Mouse (Mus musculus): ENCODE measurements around the gene Sox30.

Gene Sox30

DNA sequence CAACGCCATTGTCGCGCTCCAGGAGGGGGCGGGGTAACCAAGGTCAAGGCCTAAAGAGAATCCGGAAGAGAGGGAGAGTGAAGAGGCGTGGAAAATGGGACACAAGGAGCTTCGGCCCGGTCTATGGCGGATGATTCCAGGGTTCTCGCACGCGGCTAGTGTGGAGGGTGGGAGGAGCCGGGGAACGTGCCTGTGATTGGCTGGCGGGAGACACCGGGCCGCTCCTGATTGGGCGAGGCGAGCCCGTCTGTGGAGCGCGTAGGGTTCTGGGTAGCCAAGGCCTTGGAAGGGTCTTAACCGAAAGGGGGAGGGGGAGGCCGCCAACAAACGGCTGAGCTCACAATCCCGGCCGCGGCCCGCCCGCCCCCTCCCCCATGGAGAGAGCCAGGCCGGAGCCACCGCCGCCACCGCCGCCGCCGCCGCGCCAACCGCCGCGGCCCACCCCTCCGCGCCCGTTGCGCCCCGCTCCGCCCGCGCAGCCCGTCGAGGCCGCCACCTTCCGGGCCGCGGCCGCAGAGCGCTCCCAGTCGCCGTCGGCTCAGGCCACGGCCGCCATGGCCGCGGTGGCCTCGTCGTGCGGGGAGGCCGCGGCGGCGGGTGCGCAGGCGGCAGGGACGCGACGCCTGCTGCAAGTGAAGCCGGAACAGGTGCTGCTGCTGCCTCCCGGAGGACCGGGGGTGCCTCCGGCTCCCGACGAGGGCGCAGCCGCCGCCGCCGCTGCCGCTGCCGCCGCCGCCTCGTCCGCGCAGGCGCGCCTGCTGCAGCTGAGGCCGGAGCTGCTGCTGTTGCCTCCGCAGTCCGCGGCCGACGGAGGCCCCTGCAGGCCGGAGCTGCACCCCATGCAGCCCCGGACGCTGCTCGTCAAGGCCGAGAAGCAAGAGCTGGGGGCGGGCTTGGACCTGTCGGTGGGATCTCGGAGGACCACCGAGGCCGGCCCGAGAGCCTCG, at the start of gene Sox30:
Sox30 (plus strand) TSS at position 365 of the 947 bp plus-strand sequence.
- WGBS: 9% methylated on average over 93 of the region's 115 CpGs

DNA sequence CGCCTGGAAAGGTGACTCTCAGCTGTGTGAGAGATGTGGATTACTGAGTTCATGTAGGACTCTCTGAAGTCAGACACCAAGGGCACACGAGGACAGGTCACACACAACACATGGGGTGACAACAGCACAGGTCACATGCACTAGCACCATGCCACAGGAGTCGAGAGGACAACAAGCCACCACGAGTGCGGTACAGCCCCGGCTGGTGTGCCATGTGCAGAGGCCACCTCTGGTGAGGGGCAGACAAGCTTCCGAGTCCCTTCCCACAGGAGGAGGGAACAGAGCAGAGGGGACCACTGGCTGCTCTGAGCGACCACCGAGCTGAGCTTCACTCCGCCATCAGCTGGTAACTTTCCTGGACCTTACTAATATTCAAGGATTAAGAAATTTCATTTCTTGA, 47.3 kb upstream of the Sox30 start:
- WGBS: 92% methylated on average over 10 of the region's 10 CpGs

DNA sequence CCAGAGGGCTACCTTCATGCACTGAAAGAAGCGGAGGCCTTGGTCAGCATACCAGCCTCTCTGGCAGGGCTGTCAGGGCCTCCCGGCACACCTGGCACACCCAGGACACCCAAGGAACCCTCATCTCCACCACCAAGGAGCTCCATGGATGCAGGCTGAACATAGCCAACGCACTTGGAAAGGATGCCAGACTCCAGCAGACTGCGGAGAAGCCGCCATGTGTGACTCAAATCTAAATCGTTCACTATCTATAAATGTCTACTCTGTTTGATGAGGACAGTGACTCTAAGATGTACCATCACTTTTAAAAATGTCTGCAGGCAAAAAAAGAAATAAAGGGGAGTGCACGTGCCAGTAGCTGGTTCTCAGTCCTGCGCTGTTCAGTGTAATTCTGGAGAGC, 42.6 kb upstream of the Sox30 start:
- 62% methylated on average over 8 of the region's 8 CpGs for WGBS

DNA sequence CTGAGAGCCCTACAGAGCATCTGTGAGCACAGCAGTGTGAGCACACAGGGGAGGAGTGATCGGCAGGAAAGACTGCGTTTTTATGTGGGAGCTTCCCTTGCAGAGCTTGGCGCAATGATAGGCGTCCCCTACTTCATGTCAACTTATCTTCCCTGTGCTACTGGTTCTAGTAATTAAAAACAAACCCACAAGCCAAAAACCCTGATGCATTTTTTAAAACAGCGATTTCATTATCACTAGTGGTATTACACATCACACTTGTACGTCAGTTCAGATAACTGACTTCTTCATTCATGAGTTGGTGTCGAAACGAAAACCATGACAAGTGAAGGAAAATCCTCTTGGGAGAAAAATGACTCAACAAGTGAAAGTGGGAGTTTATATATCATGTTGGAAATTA, 41.2 kb upstream of the Sox30 start:
- 62% methylated on average over 8 of the region's 8 CpGs for WGBS

DNA sequence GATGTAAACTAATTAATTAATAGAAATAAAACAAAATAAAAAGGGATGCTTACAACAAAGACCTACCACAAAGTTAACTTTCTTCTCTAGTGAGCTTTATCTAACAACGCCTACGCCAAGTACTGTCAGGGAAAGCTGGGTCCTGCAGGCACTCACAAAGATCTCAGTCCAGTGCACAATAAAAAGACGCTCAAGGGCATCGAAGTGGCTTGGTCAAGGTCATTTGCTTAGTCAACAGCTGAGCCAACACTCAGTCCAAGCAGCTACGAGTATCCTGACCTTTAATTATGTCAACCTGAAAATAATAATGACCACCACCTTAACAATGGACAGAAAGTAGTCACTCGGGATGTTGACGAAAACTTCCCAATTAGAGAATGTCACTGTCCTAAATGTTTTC, 37.8 kb upstream of the Sox30 start:
- WGBS: 91% methylated on average over 7 of the region's 7 CpGs

DNA sequence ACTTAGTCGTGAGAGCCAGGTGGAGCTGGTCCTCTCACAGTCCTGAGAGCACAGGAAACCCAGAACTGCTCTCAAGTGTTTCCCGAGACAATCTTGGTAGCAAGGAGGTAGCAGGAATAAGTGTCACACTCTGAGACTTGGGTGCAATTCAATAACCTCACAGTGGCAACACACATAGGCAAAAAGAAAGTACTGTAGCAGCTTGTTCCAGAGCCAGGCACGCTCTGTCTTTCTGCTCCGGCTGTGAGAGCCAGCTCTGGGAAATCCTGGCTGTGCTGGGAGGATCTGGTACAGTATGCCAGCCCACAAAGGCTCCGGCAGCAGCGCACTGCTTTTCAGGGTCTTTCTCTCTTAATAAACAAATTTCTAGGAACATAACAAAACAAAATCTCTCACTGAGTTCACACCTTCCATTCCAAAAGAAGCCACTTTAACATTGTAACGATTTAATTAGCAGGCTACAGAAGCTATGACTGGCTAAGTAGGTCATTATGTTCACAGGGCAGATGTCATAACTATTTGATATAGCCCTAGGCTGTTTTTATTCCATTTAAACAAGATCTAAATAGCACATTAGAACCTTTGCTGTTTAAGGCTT, 36.9 kb upstream of the Sox30 start:
- 21% methylated on average over 7 of the region's 7 CpGs for WGBS

DNA sequence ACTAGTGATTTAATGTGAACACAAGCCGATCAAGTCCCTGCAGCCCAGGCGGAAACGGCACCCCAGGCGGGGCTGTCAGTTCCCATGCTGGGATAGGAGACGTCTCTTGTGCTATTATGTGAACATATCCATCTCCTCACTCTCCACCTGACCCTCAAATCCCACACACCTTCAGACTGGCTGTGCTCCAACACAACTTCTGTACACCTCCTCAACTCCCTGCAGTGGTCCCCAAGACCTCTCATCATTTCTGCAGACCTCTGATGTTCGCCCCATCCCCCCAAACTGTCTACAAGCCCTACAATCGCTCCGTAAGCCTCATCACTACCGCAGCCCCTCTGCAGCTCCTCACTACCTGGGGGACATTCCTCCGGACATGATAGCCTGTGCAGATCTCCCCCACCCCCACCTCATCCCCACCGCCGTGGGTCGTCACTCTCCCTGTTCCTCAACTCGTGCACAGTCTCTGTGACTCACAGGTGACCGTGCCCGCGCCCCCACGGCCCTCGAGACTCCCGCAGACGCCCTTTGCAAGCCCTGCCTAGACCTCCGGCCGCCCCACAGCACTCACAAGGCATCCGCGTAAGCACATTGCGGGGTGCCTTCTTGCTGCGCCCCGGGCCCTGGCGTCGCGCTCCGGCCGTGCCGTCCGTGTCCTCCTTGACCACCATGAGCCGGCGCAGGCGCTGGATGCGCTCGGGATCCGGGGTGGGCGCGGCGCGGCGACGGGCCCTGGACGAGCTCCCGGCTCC, 36.0 kb upstream of the Sox30 start:
- WGBS: under 1% methylated on average over 49 of the region's 49 CpGs

DNA sequence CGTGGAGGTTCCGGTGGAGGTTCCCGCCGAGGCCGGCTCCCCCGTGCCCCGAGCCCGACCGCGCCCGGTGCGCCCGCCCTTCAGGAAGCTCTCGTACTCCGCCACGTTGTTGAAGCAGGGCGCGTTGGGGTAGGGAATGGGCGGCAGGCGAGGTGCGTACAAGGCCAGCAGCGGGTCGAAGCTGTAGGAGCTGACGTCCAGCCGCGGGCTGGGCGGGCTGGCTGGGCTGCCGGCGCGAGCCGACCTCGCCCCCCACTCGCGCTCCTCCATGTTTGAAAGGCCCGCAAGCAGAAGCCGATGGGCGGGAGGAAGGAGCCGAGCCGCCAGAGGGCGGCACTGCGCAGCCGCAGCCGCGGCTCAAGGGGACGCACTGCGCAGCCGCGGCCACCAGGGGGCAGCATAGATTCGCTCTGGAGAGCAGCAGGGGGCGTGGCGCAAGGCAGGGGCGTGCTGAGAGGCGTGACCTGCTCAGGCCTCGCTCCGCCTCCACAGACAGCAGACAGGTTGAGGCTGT, 35.4 kb upstream of the Sox30 start, which contains the start of gene Lsm11:
Lsm11 (minus strand) TSS at position 293 of the 514 bp plus-strand sequence.
- under 1% methylated on average over 55 of the region's 55 CpGs for WGBS

DNA sequence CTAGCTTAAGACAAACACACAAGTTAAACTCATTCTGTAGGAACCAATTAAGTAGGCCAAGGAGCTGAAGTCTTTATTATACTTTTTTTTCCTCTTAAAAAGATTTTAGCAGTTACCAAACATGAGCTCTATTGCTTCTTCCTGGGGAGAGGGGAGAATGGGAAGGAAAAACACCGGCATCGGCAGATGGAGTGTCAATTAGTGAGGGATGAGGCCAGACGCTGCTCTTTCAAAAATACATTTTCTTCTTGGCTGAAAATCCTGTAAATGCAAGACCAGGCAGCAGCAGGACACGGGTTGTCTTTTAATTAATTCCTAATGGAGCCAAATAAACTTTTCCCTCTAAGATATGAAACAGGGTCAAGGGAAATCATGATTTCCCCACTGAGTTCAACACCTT, 33.3 kb upstream of the Sox30 start:
- 49% methylated on average over 4 of the region's 4 CpGs for WGBS

DNA sequence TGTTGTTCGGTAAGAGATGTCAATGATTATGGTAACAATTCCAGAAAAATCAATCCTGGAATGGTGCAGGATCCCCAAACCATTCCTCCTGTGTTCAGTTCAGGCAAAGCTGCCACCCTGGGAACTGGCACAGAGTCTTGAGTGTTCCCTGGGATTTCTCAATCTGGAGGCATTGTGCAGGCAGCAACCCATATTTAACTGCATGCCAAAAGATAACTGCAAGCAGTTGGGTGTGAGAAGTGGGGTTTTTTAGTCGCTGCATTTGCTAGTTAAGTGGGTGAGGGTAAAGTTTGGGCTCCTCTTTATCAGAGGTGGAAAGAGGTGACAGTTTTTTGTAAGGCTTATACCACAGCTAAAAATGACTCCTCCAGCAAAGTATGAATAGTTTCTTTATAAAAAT, 32.6 kb upstream of the Sox30 start:
- WGBS: 45% methylated on average over 2 of the region's 2 CpGs

DNA sequence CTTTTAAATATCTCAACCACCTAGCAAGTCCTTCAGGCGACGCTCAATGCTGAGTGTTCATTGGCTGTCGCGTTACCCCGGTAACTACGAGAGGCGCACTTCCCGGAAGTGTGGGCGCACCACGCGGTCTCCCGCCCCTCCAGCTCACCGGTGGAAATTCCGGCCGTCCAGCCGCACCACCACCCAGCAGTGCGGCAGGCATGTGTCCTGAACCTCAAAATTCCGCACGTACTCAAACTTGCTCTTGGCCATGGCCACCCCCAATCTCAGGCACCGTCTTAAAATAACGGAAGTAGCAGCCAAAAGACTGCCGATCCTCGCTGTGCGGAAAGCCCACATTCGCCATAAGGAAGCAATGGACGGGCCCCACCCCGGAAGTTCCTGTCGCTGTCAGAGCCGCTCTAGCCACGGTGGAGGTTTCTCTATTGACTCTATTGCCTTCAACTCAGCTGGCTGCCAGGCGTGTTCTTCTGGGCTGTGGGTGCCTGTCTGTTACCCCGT, 24.9 kb upstream of the Sox30 start, which contains the start of gene Thg1l:
Thg1l (minus strand) TSS at position 368 of the 501 bp plus-strand sequence.
- WGBS: under 1% methylated on average over 32 of the region's 32 CpGs

DNA sequence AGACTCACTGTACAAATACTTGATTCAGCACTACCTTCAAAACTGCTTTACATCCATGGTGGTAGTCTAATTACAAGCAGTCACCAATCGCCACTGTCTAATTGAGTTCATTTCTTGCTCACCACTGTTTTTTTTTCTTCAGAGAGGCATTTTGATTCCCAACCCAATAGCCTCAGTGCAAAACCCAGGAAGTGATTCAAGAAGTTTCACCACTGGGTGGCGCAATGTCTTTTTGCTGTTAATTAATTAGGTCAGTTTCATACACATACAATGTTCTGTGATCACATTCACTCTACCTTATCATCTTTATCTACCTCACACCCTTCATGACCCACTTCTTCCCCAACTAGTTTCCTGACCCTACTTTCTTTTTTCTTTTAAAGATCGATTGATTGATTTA, 20.5 kb upstream of the Sox30 start:
- 77% methylated on average over 3 of the region's 3 CpGs for WGBS

DNA sequence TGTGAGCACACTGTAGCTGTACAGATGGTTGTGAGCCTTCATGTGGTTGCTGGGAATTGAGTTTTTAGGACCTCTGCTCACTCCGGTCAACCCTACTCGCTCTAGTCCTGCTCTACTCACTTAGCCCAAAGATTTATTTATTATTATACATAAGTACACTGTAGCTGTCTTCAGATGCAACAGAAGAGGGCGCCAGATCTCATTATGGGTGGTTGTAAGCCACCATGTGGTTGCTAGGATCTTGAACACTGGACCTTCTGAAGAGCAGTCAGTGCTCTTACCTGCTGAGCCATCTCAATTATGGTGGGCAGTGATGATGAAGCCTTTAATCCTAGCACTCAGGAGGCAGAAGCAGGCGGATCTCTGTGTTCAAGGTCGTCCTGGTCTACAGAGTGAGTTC, 20.1 kb upstream of the Sox30 start:
- whole genome bisulfite sequencing: 88% methylated on average over 5 of the region's 5 CpGs

DNA sequence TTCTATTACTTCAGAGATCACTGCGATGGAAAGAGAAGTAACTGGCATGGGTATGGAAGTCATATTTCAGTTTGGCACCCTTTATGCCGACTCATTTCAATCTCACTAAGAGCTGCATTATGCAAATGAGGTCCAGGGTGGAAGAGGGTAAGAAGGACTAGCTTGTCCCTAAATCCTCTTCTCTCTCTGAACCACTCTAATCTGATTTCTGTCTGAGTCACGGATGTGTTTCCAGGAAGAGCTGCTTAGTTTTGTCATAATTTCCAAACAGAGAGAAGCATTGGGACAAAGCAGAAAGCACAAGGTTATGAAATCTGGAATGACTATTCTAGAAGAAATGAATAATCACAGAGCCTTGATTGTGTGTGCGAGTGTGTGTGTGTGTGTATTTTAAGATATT, 13.2 kb upstream of the Sox30 start:
- WGBS: 53% methylated on average over 4 of the region's 4 CpGs

DNA sequence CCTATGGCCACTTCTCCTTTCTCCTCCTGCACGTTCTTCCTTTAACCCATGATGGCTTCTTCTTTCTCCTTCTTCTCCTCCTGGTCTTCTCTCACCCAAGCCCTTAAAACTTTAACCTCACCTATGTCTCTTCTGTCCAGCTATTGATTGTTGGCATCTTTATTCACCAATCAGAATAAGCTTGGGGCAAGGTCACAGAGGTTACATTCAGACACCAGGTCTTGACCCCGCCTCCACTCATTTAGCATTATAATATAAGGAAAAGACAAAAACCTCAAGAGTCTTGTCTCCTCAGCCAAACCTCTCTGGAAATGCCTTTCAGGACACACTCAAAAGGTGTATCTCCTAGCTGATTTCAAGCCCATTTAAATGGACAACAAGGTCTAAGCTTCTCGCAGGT, 11.6 kb upstream of the Sox30 start:
- 91% methylated on average over 3 of the region's 3 CpGs for WGBS

DNA sequence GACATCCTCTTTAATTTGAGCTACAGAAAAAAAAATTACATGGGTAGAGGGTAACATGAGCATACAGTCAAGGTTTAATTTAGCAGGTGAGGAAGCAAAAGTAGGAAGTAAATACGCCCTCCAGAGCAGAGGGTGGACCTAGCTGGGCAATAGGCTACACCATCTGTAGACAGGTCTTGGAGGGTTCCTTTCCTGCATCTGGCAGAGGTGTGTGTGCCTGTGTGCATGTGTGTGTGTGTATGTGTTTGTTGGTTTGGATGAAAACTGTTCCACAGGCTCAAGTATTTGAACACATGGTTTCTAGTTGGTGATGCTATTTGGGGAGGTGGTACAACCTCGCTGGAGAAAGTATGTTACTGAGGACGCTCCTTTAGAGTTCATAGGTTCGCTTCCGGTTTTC, 6.5 kb upstream of the Sox30 start:
- 81% methylated on average over 5 of the region's 5 CpGs for WGBS

DNA sequence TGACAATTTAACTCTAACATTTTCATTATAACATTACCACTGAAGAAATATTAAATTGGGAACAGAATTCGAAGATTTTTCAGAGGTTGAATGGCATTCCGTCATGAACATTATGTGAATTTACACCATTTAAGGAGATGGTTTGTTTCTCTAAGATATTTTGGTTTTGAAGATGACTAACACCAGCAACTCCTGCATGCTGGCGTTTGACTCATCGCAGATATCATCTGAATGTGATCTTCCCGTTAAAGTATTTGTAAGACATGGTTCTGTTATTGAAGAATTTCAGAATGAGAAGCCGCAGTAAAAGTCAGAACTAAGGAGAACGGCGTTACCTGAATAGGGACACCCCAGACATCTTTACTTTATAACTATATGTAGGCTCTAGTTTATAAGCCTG, 5.6 kb upstream of the Sox30 start:
- WGBS: 57% methylated on average over 8 of the region's 8 CpGs

DNA sequence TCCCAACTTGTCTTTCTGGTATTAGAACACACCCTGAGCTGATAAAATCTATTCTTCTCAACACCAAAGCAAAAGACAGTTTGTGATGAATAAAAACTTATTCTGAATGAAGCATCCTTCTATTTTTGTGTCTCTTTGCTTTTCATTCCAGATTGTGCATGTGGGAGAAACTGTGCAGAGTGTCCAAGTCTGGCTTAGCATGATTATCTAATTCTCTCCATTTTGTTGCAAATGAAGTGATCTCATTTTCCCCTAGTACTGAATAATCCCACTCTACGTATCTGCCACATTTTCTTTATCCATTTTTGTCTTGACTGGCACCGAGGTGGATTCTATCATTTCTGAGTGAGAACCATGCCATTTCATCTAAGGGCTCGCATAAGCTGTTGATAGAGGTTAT, 4.0 kb upstream of the Sox30 start:
- 44% methylated on average over 3 of the region's 3 CpGs for WGBS

DNA sequence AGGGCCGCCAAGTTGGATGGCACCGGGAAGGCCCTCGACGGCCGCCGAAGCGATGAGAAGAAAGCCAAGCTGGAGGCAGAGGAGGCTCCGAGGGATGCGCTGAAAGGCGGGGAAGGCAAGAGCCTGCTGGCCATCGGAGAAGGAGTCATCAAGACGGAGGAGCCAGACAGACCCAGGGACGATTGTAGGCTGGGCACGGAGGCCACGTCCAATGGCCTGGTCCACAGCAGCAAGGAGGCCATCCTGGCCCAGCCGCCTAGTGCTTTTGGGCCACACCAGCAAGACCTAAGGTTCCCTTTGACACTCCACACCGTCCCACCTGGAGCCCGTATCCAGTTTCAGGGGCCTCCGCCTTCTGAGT, 763 bp downstream of the Sox30 start:
- 54% methylated on average over 19 of the region's 19 CpGs for WGBS

DNA sequence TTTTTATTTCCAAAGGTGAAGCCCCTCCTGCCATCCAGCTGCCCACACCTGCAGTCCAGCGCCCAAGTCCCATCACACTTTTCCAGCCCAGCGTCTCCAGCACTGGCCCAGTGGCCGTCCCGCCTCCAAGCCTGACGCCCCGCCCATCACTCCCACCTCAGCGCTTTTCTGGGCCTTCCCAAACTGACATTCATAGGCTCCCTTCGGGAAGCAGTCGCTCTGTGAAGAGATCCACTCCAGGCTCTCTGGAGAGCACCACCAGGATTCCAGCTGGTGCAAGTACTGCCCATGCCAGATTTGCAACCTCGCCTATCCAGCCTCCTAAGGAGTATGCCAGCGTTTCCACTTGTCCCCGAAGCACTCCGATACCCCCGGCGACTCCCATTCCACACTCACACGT, 11.5 kb downstream of the Sox30 start:
- 15% methylated on average over 16 of the region's 16 CpGs for WGBS

DNA sequence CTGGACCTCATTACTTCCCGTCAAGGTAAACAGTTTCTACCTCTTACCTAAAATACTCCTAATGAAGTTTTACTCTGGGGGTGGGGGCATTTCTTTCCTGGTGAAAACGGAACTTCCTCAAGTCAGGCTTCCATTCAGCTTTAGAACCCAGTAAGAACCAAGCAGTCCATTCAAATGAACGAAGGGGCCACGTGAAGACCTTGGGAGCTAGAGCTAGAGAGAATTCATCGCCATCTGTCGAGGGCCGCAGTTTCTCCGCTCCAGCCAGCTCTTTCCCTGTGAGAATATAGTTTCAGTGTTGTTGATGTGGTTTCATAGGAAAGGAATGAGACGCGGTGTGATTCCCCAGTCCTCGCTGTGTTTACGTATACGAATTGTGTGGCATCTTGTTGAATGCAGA, 12.0 kb downstream of the Sox30 start:
- 43% methylated on average over 13 of the region's 13 CpGs for WGBS

DNA sequence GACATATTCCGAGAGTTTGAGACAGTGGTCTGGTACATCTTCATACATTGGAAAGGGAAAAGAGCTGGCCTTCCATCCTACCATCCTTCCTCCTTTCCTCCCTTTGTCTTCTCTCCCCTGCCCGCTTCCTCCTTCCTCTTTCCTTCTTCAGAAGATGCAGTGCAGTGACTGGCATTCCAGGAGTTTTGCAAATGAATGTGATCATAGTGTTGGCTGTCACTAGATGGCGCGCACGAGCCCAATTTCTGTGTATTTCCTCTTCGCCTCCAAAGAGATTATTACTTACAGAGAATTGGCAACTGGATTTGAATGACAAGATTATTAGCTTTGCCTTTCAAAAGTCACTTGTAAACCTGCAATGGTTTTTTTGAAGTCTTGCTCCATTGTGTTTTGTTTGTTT, 36.0 kb downstream of the Sox30 start:
- 16% methylated on average over 6 of the region's 6 CpGs for WGBS

Measured in cerebral cortex, adult 2 months (tissue).